Mouse (Mus musculus) intestine, embryonic 15.5 days (tissue): ENCODE data around the gene Gm49405. TPM values are rescaled to one million over a fixed set of nuclear protein-coding genes. Genes with fewer than 3 reads are reported as not detected.
"Not testable (repeated sequence)": the region's sequence is repeated elsewhere in the genome, so short reads cannot be mapped to it uniquely, and the experiment has no call there.

Experiments used
- ATAC-seq: fragments of 200-750 bp; cut with Nextera tagmentation; 2 replicates; pipeline ENCODE4 v1.8.0; 2017; ENCODE audit warnings: moderate TSS enrichment, moderate library complexity
- H3K27ac ChIP-seq: fragments of 300-500 bp; sonication (generic); 2 replicates; pipeline ENCODE4 v1.5.1; 2015; ENCODE audit warnings: mild to moderate bottlenecking, inconsistent platforms
- H3K27me3 ChIP-seq: fragments of 300-500 bp; sonication (generic); replicated peaks from 2 replicates; pipeline ENCODE4 v1.6.1; 2015; ENCODE audit warnings: inconsistent platforms
- H3K36me3 ChIP-seq: fragments of 300-500 bp; sonication (generic); 2 replicates; pipeline ENCODE4 v1.6.1; 2015; ENCODE audit warnings: inconsistent platforms
- H3K4me1 ChIP-seq: fragments of 300-500 bp; sonication (generic); replicated peaks from 2 replicates; pipeline ENCODE4 v1.6.1; 2015; ENCODE audit warnings: inconsistent platforms
- H3K4me2 ChIP-seq: fragments of 300-500 bp; sonication (generic); replicated peaks from 2 replicates; pipeline ENCODE4 v1.6.1; 2015; ENCODE audit warnings: mild to moderate bottlenecking, inconsistent platforms
- H3K4me3 ChIP-seq: fragments of 300-500 bp; sonication (generic); replicated peaks from 2 replicates; pipeline ENCODE4 v1.5.1; 2015; ENCODE audit warnings: inconsistent platforms
- H3K9ac ChIP-seq: fragments of 300-500 bp; sonication (generic); 2 replicates; pipeline ENCODE4 v1.6.1; 2015; ENCODE audit warnings: inconsistent platforms
- H3K9me3 ChIP-seq: fragments of 300-500 bp; sonication (generic); 2 replicates; pipeline ENCODE4 v1.6.1; 2016; ENCODE audit warnings: inconsistent platforms
- whole genome bisulfite sequencing: fragments of 180-500 bp; shearing (Covaris S2); methylation state at CpG from one replicate; pipeline ENCODE4 v1.1.7; 2015; 5-methylcytosine and 5-hydroxymethylcytosine counted together
- polyA plus RNA-seq: library from polyadenylated mRNA; unstranded; fragments of >200 nt; fragmentation: Nextera tagmentation; extraction: Ambion mirVana; gene quantifications from 2 replicates; pipeline ENCODE4 v1.2.1, GENCODE M21; 2015

Gm49405 gene
- polyA plus RNA-seq, 1 experiment from 2014 or later, result 2.1 TPM

DNA sequence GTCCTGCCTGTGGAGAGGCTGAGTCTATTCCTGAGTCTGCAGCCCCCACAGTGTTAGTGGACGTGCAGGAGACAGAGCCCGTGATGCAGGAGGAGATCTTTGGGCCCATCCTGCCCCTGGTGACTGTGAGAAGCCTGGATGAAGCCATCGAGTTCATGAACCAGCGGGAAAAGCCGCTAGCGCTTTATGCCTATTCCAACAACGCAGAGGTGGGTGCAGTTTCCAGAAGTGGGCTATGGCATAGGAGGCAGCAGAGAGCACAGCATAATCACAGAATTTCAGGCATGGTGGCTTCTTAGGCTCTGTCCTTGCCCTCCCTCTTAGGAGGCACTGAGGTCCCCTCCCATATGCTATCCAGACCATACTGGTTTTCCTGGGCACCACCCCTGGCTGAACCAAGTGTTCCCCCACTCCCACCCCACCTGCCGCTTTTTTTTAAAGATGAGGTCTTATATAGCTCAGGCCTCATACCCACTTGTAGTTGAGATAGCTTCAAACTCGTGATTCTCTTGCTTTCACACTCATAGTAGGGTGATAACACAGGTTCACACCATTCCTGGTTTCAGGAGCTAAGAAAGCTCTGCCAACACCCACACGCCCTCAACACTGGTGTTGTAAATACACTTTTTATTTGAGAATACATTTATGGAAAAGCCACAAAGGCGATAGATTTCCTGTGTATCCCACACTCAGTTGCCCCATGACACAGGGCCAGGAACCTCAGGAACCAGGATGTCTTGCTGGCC is 33.9 kb upstream of the Gm49405 start:
- H3K9ac ChIP-seq, result no peak overlapping the region
- no peaks in the 10 kb centered on the region for H3K36me3 ChIP-seq
- no peak overlapping the region for H3K27ac ChIP-seq
- H3K4me1 ChIP-seq, result no peaks in the 10 kb centered on the region
- no peaks in the 10 kb centered on the region for H3K9me3 ChIP-seq
- 68% methylated on average over 11 of the region's 11 CpGs for WGBS
- H3K27me3 ChIP-seq, result no peaks in the 10 kb centered on the region
- no peak for ATAC-seq
- H3K4me2 ChIP-seq, result no peak overlapping the region
- no peak overlapping the region for H3K4me3 ChIP-seq

DNA sequence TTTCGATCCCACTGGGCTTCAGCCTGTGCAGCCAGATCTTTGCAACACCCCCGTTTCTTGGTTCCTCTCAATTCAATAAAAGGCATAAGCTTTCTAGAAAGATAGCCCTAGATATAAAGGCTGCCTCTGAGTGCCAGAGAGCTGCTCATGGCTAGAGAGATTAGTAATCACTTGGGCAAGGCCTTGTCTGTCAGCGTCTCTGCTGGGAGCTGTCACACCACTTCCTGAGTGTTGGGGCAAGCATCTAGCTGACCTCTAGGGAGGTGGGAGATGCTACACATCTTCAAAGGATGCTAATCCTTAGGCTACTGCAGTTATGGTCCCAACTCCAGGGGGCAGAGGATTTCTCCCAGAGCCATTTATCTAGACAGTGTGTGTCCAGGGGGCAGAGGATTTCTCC is 33.2 kb upstream of the Gm49405 start:
- Histone ChIP-seq H3K4me3 (no peak overlapping the region), H3K9me3 (no peaks in the 10 kb centered on the region), H3K27ac (no peak overlapping the region), H3K27me3 (no peaks in the 10 kb centered on the region), H3K36me3 (no peaks in the 10 kb centered on the region), H3K4me1 (0 out of 2 replicates have a peak, but pooled peaks cover 2% of the 10 kb centered on the region), H3K4me2 (no peak overlapping the region), H3K9ac (no peak overlapping the region)
- WGBS, result 59% methylated on average over 3 of the region's 3 CpGs
- ATAC-seq, result no peak

GRCm38 (mm10) chr19:3972229-3972628 is 28.2 kb upstream of the Gm49405 start, which contains the start of gene Aldh3b2:
TSS of gene Aldh3b2 (plus strand) at chr19:3972328.
- no peak within 1 kb of the TSS for H3K4me3 ChIP-seq
- no peaks in the 10 kb centered on the region for H3K9me3 ChIP-seq
- no peaks in the 10 kb centered on the region for H3K27me3 ChIP-seq
- WGBS, result 19% methylated on average over 9 of the region's 9 CpGs
- peak; percentile 84 for ATAC-seq
- H3K27ac ChIP-seq, result 0 out of 2 replicates have a peak within 1 kb of the TSS, but pooled peaks have one; percentile 6
- H3K36me3 ChIP-seq, result no peaks in the 10 kb centered on the region
- H3K4me1 ChIP-seq, result 0 out of 2 replicates have a peak, but pooled peaks cover 5% of the 10 kb centered on the region
- no peak within 1 kb of the TSS for H3K9ac ChIP-seq
- H3K4me2 ChIP-seq, result no peak within 1 kb of the TSS

- H3K4me2 ChIP-seq, H3K4me3 ChIP-seq, H3K9me3 ChIP-seq, H3K4me1 ChIP-seq, H3K27ac ChIP-seq, H3K9ac ChIP-seq, H3K36me3 ChIP-seq, ATAC-seq, H3K27me3 ChIP-seq: not testable (repeated sequence)
- WGBS, result 89% methylated on average over 6 of the region's 6 CpGs
These were observed 25.8 kb upstream of the Gm49405 start for GRCm38 (mm10) chr19:3974608-3975007.

DNA sequence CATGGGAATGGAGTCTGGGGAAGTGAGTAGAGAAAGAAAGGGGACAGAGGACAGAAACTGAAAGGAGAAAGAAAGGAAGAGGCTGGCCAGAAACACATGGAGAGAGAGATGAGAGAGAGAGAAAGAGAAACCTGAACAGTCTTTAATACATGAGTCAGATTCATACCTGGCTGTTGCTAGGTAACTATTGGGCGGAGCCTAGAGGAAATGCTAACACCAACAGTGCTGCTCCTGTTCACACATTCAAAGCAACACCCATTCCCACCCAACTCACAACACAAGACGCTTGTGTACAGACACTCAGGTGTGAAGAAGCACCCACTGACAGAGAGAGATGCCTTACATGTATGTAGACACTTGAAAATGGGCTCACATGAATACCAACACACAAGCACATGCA is 24.6 kb upstream of the Gm49405 start:
- H3K4me2 ChIP-seq, result no peak overlapping the region
- peaks cover 5% of the 10 kb centered on the region; the same call in 1 of the 2 replicates for H3K4me1 ChIP-seq
- no peaks in the 10 kb centered on the region for H3K36me3 ChIP-seq
- H3K27me3 ChIP-seq, result no peaks in the 10 kb centered on the region
- H3K9me3 ChIP-seq, result no peaks in the 10 kb centered on the region
- WGBS, result 65% methylated on average over 2 of the region's 2 CpGs
- no peak overlapping the region for H3K9ac ChIP-seq
- H3K4me3 ChIP-seq, result no peak overlapping the region
- H3K27ac ChIP-seq, result no peak overlapping the region
- no peak for ATAC-seq

GRCm38 (mm10) chr19:3980309-3980708 is 20.1 kb upstream of the Gm49405 start:
- Histone ChIP-seq H3K27ac (no peak overlapping the region), H3K4me2 (no peak overlapping the region), H3K4me1 (peaks cover 7% of the 10 kb centered on the region), H3K4me3 (no peak overlapping the region), H3K9ac (no peak overlapping the region), H3K36me3 (no peaks in the 10 kb centered on the region), H3K9me3 (no peaks in the 10 kb centered on the region), H3K27me3 (no peaks in the 10 kb centered on the region)
- ATAC-seq, result peak; percentile 81
- 7% methylated on average over 4 of the region's 4 CpGs for WGBS

DNA sequence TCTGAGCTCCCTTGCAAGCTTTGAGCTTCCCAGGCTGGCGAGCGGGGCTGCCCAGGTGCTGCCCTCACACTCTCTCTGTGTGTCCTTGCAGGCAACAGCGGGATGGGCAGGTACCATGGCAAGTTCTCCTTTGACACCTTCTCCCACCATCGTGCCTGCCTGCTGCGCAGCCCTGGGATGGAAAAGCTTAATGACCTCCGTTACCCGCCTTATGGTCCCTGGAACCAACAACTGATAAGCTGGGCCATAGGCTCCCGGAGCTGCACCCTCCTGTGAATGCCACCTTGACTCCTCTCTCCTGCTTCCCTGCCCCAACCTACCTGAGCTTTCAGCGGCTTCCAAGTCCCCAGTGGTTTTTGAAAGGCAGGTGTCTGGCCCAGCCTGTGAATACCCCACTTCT is 19.5 kb upstream of the Gm49405 start:
- no peaks in the 10 kb centered on the region for H3K9me3 ChIP-seq
- no peak overlapping the region for H3K9ac ChIP-seq
- ATAC-seq, result no peak
- H3K27ac ChIP-seq, result no peak overlapping the region
- no peaks in the 10 kb centered on the region for H3K36me3 ChIP-seq
- WGBS, result 70% methylated on average over 9 of the region's 9 CpGs
- H3K4me2 ChIP-seq, result no peak overlapping the region
- H3K4me1 ChIP-seq, result peaks cover 11% of the 10 kb centered on the region
- no peak overlapping the region for H3K4me3 ChIP-seq
- H3K27me3 ChIP-seq, result no peaks in the 10 kb centered on the region

GRCm38 (mm10) chr19:3983527-3984200 is 16.8 kb upstream of the Gm49405 start:
- 58% methylated on average over 9 of the region's 9 CpGs for whole genome bisulfite sequencing
- H3K9me3 ChIP-seq, result no peaks in the 10 kb centered on the region
- no peak overlapping the region for H3K27ac ChIP-seq
- H3K27me3 ChIP-seq, result no peaks in the 10 kb centered on the region
- no peak overlapping the region for H3K4me2 ChIP-seq
- ATAC-seq, result no peak
- H3K4me3 ChIP-seq, result no peak overlapping the region
- peaks cover 22% of the 10 kb centered on the region for H3K4me1 ChIP-seq
- H3K9ac ChIP-seq, result no peak overlapping the region
- H3K36me3 ChIP-seq, result no peaks in the 10 kb centered on the region

GRCm38 (mm10) chr19:3985261-3985681 is 15.2 kb upstream of the Gm49405 start:
- no peak for ATAC-seq
- Histone ChIP-seq H3K27ac (peak overlapping the region; percentile 39), H3K36me3 (no peaks in the 10 kb centered on the region), H3K9me3 (no peaks in the 10 kb centered on the region), H3K4me1 (peaks cover 22% of the 10 kb centered on the region), H3K27me3 (no peaks in the 10 kb centered on the region), H3K4me2 (0 out of 2 replicates have a peak overlapping the region, but pooled peaks have one; percentile 6), H3K4me3 (no peak overlapping the region), H3K9ac (no peak overlapping the region)
- 31% methylated on average over 8 of the region's 8 CpGs for WGBS

DNA sequence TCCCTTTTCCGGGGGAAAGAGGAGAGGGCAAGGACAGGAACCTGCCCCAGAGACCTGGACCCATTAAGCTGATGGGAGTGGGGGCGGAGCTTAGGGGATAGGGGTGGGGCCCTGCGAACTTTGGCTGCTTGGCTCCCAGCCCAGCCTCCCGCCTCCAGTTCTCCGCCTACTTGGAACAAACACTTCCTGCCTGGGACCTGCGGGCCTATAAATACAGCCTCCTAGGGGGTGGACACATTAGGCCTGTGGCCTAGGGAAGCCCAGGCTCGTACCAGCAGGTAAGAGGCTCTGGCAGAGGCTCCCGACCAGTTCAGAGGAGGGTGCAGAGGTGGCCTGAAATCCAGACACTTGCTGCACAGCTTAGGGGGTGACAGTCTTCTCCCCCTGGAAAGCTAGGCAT is 14.1 kb upstream of the Gm49405 start, which contains the start of gene Acy3:
Gene Acy3, plus strand, starts transcription at position 237 of the 400 bp plus-strand sequence.
- Histone ChIP-seq H3K4me2 (peak within 1 kb of the TSS; percentile 50), H3K4me1 (peaks cover 22% of the 10 kb centered on the region)

GRCm38 (mm10) chr19:3988066-3988465 is 12.4 kb upstream of the Gm49405 start:
- ATAC-seq, result no peak
- 83% methylated on average over 14 of the region's 14 CpGs for WGBS
- H3K4me3 ChIP-seq, result no peak overlapping the region
- H3K9me3 ChIP-seq, result no peaks in the 10 kb centered on the region
- no peak overlapping the region for H3K4me2 ChIP-seq
- peaks cover 26% of the 10 kb centered on the region for H3K4me1 ChIP-seq
- no peaks in the 10 kb centered on the region for H3K27me3 ChIP-seq
- H3K36me3 ChIP-seq, result no peaks in the 10 kb centered on the region
- H3K9ac ChIP-seq, result no peak overlapping the region
- no peak overlapping the region for H3K27ac ChIP-seq

More for the DNA sequence above, 14.1 kb upstream of the Gm49405 start, which contains the start of gene Acy3:
- 7% methylated on average over 8 of the region's 8 CpGs for WGBS
- Histone ChIP-seq H3K4me3 (peak within 1 kb of the TSS; percentile 14; the same call in 1 of the 2 replicates), H3K27me3 (no peaks in the 10 kb centered on the region), H3K27ac (peak within 1 kb of the TSS; percentile 48), H3K9me3 (no peaks in the 10 kb centered on the region), H3K36me3 (no peaks in the 10 kb centered on the region), H3K9ac (no peak within 1 kb of the TSS)
- peak; percentile 89 for ATAC-seq

DNA sequence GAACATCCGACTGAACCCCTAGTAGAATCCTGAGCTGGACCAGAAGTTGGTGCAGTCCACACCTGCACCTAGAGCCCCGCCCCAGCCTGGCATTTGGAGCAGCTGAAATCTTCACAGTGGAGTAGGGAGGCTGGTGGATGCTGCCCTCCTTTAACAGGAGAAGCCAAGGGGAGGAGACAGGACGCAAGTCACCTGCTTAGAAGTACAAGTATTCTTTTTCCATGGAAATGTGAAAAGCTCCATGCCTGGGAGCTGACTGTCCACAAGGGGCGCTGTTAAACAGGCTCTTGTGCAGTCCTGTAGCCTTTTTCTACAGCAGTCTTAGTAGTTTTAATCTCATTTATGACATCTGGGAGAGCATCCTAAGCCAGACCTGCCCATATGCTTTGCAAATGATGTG is 11.7 kb upstream of the Gm49405 start:
- no peak overlapping the region for H3K4me2 ChIP-seq
- ATAC-seq, result no peak
- 84% methylated on average over 4 of the region's 4 CpGs for WGBS
- H3K4me3 ChIP-seq, result no peak overlapping the region
- no peaks in the 10 kb centered on the region for H3K36me3 ChIP-seq
- no peaks in the 10 kb centered on the region for H3K9me3 ChIP-seq
- no peak overlapping the region for H3K9ac ChIP-seq
- H3K27ac ChIP-seq, result no peak overlapping the region
- peaks cover 27% of the 10 kb centered on the region for H3K4me1 ChIP-seq
- H3K27me3 ChIP-seq, result no peaks in the 10 kb centered on the region
